Comparison of ENCODE assay signal across 7 mouse cellular contexts in genomic region chr10:79683726-79684640, GRCm38 (mm10). TPM values are rescaled to one million over a fixed set of nuclear protein-coding genes. Genes with fewer than 3 reads are reported as not detected.
DNase-seq lines count a peak whose midpoint lies in the region; ATAC-seq and TF ChIP-seq lines count a peak whose summit lies in the region.

No protein-coding gene starts in this region.

- TF ChIP-seq CTCF in testis, adult 2 months (IDR thresholded peaks at IDR 0.05; ENCODE audit: control insufficient read depth, insufficient read depth, insufficient replicate concordance, low read depth, low read length): no peak
- no peak for TF ChIP-seq CTCF in forebrain, postnatal 0 days (IDR thresholded peaks at IDR 0.05; ENCODE audit: low read depth)
- no peak for TF ChIP-seq CTCF in hindbrain, postnatal 0 days (IDR thresholded peaks at IDR 0.05; ENCODE audit: low read depth)

- peak overlapping the region; percentile 90 for H3K4me2 ChIP-seq in forebrain, postnatal 0 days (ENCODE audit: low read depth)
- peak overlapping the region; percentile 96 for H3K4me2 ChIP-seq in hindbrain, postnatal 0 days (ENCODE audit: low read depth, low read length)
- peak overlapping the region; percentile 96 for H3K4me2 ChIP-seq in midbrain, embryonic 16.5 days (ENCODE audit: low read length)

- peak overlapping the region; percentile 39; the same call in 1 of the 2 replicates for H3K27ac ChIP-seq in testis, adult 2 months (ENCODE audit: control insufficient read depth, insufficient read depth, low read depth, low read length)
- H3K27ac ChIP-seq in forebrain, postnatal 0 days (ENCODE audit: low read depth, low read length): no peak overlapping the region
- no peak overlapping the region for H3K27ac ChIP-seq in hindbrain, postnatal 0 days
- H3K27ac ChIP-seq in midbrain, embryonic 16.5 days (ENCODE audit: low read length): no peak overlapping the region

- no peaks in the 10 kb centered on the region for H3K9me3 ChIP-seq in forebrain, postnatal 0 days (ENCODE audit: low read length)
- H3K9me3 ChIP-seq in hindbrain, postnatal 0 days (ENCODE audit: low read length): no peaks in the 10 kb centered on the region
- H3K9me3 ChIP-seq in midbrain, embryonic 16.5 days (replicated peaks; ENCODE audit: control insufficient read depth, low read length, poor library complexity, severe bottlenecking): no peaks in the 10 kb centered on the region

- no peaks in the 10 kb centered on the region for H3K27me3 ChIP-seq in testis, adult 2 months (ENCODE audit: control insufficient read depth, insufficient read depth, low read length)
- no peaks in the 10 kb centered on the region for H3K27me3 ChIP-seq in forebrain, postnatal 0 days (ENCODE audit: insufficient read depth, low read length)
- no peaks in the 10 kb centered on the region for H3K27me3 ChIP-seq in hindbrain, postnatal 0 days (ENCODE audit: insufficient read depth, low read length)
- H3K27me3 ChIP-seq in midbrain, embryonic 16.5 days (ENCODE audit: control insufficient read depth, insufficient read depth, low read depth, low read length): no peaks in the 10 kb centered on the region

- no peak for TF ChIP-seq POLR2A in testis, adult 2 months (IDR thresholded peaks at IDR 0.05; ENCODE audit: control insufficient read depth, low read depth, low read length)

- peak overlapping the region; percentile 83 for H3K4me3 ChIP-seq in testis, adult 2 months (ENCODE audit: control insufficient read depth, low read depth, low read length)
- peak overlapping the region; percentile 70 for H3K4me3 ChIP-seq in forebrain, postnatal 0 days (ENCODE audit: low read depth, low read length)
- peak overlapping the region; percentile 73; the same call in 1 of the 2 replicates for H3K4me3 ChIP-seq in hindbrain, postnatal 0 days (ENCODE audit: low read length)
- H3K4me3 ChIP-seq in midbrain, embryonic 16.5 days (ENCODE audit: low read depth, low read length): peak overlapping the region; percentile 81

- DNase-seq in testis, postnatal 14 days (ENCODE audit: low spot score): no peak
- no peak for DNase-seq in forebrain, postnatal 0 days
- DNase-seq in hindbrain, postnatal 0 days (ENCODE audit: low spot score): no peak
- no peak for DNase-seq in frontal cortex, postnatal 14 days (ENCODE audit: low spot score in 2 of 2)

- no peak for ATAC-seq in forebrain, postnatal 0 days
- no peak for ATAC-seq in hindbrain, postnatal 0 days
- ATAC-seq in midbrain, embryonic 16.5 days: no peak
- no peak for ATAC-seq in inflammation-experienced regulatory T-cells, adult 6 months

- peaks cover 10% of the 10 kb centered on the region for H3K4me1 ChIP-seq in testis, adult 2 months (ENCODE audit: control insufficient read depth, insufficient read depth, low read length)
- peaks cover 15% of the 10 kb centered on the region; the same call in 1 of the 2 replicates for H3K4me1 ChIP-seq in forebrain, postnatal 0 days (ENCODE audit: insufficient read depth)
- H3K4me1 ChIP-seq in hindbrain, postnatal 0 days (ENCODE audit: insufficient read depth, low read length): peaks cover 17% of the 10 kb centered on the region
- peaks cover 18% of the 10 kb centered on the region for H3K4me1 ChIP-seq in midbrain, embryonic 16.5 days (ENCODE audit: control insufficient read depth, insufficient read depth, low read length)

- no peaks in the 10 kb centered on the region; the same call in 1 of the 2 replicates for H3K36me3 ChIP-seq in testis, adult 2 months (ENCODE audit: control insufficient read depth, insufficient read depth, low read length)
- H3K36me3 ChIP-seq in forebrain, postnatal 0 days (ENCODE audit: insufficient read depth): peaks cover 45% of the 10 kb centered on the region
- H3K36me3 ChIP-seq in hindbrain, postnatal 0 days (ENCODE audit: insufficient read depth, low read length): peaks cover 44% of the 10 kb centered on the region
- peaks cover 28% of the 10 kb centered on the region for H3K36me3 ChIP-seq in midbrain, embryonic 16.5 days (ENCODE audit: control insufficient read depth, insufficient read depth, low read length)

- 92% methylated on average over 6 of the region's 6 CpGs for WGBS in forebrain, postnatal 0 days
- 88% methylated on average over 6 of the region's 6 CpGs for WGBS in hindbrain, postnatal 0 days
- WGBS in midbrain, embryonic 16.5 days: 91% methylated on average over 6 of the region's 6 CpGs

- H3K9ac ChIP-seq in forebrain, postnatal 0 days: peak overlapping the region; percentile 82; the same call in 1 of the 2 replicates
- H3K9ac ChIP-seq in hindbrain, postnatal 0 days (replicated peaks; ENCODE audit: low read length): peak overlapping the region; percentile 84; the same call in 1 of the 2 replicates
- peak overlapping the region; percentile 78; the same call in 1 of the 2 replicates for H3K9ac ChIP-seq in midbrain, embryonic 16.5 days (ENCODE audit: low read depth, low read length)

RNA-seq across cellular contexts. Expression of gene Cdc34, which starts 2.0 kb away (rescaled TPM):
- polyA plus RNA-seq in testis, adult 2 months (2012; rRNA removed): 855 and 952 TPM in 2 replicates
- 61.9 and 69.9 TPM in 2 replicates for total RNA-seq in forebrain, postnatal 0 days (2014; rRNA removed)
- 67.9 and 76.5 TPM in 2 replicates for polyA plus RNA-seq in forebrain, postnatal 0 days (2015; fragmentation: Nextera tagmentation; extraction: Ambion mirVana)
- total RNA-seq in hindbrain, postnatal 0 days (2014; rRNA removed): 65.1 and 76.7 TPM in 2 replicates
- polyA plus RNA-seq in hindbrain, postnatal 0 days (2015; fragmentation: Nextera tagmentation; extraction: Ambion mirVana): 69.8 and 71.3 TPM in 2 replicates
- polyA plus RNA-seq in midbrain, embryonic 16.5 days (2015; fragmentation: Nextera tagmentation; extraction: Ambion mirVana): 73.1 and 81.9 TPM in 2 replicates
- 10 to 100 TPM; 13.9 to 26.7 (median 20.5) TPM for polyA plus RNA-seq in inflammation-experienced regulatory T-cells, adult 6 months (2017; shearing (Covaris generic))

RNA-seq across cellular contexts. Expression of gene Gzmm, which starts 4.8 kb away (rescaled TPM):
- polyA plus RNA-seq in testis, adult 2 months (2012; rRNA removed): 0.33 and 0.52 TPM in 2 replicates
- total RNA-seq in forebrain, postnatal 0 days (2014; rRNA removed): 2.5 and 3.3 TPM in 2 replicates
- 1.1 and 1.3 TPM in 2 replicates for polyA plus RNA-seq in forebrain, postnatal 0 days (2015; fragmentation: Nextera tagmentation; extraction: Ambion mirVana)
- total RNA-seq in hindbrain, postnatal 0 days (2014; rRNA removed): 0.22 and 0.63 TPM in 2 replicates
- 1.2 TPM in 2 replicates for polyA plus RNA-seq in hindbrain, postnatal 0 days (2015; fragmentation: Nextera tagmentation; extraction: Ambion mirVana)
- 1.6 and 1.8 TPM in 2 replicates for polyA plus RNA-seq in midbrain, embryonic 16.5 days (2015; fragmentation: Nextera tagmentation; extraction: Ambion mirVana)
- polyA plus RNA-seq in inflammation-experienced regulatory T-cells, adult 6 months (2017; shearing (Covaris generic)): 1 to 10 TPM in 1 of 3 experiments, under 1 TPM in 2; 0.62 to 3.2 (median 0.94) TPM

RNA-seq across cellular contexts. Expression of gene Tpgs1, which starts 14.8 kb away (rescaled TPM):
- 33.9 and 36.7 TPM in 2 replicates for polyA plus RNA-seq in testis, adult 2 months (2012; rRNA removed)
- total RNA-seq in forebrain, postnatal 0 days (2014; rRNA removed): 64.2 and 91.5 TPM in 2 replicates
- polyA plus RNA-seq in forebrain, postnatal 0 days (2015; fragmentation: Nextera tagmentation; extraction: Ambion mirVana): 128 and 148 TPM in 2 replicates
- 117 and 135 TPM in 2 replicates for total RNA-seq in hindbrain, postnatal 0 days (2014; rRNA removed)
- polyA plus RNA-seq in hindbrain, postnatal 0 days (2015; fragmentation: Nextera tagmentation; extraction: Ambion mirVana): 132 and 133 TPM in 2 replicates
- 96.1 and 107 TPM in 2 replicates for polyA plus RNA-seq in midbrain, embryonic 16.5 days (2015; fragmentation: Nextera tagmentation; extraction: Ambion mirVana)
- 10 to 100 TPM; 15.9 to 25.7 (median 17.5) TPM for polyA plus RNA-seq in inflammation-experienced regulatory T-cells, adult 6 months (2017; shearing (Covaris generic))

RNA-seq across cellular contexts. Expression of gene Madcam1, which starts 19.6 kb away (rescaled TPM):
- polyA plus RNA-seq in testis, adult 2 months (2012; rRNA removed): not detected in 2 replicates
- total RNA-seq in forebrain, postnatal 0 days (2014; rRNA removed): 0.38 and 0.95 TPM in 2 replicates
- polyA plus RNA-seq in forebrain, postnatal 0 days (2015; fragmentation: Nextera tagmentation; extraction: Ambion mirVana): 0.67 and 0.70 TPM in 2 replicates
- 0.90 and 2.1 TPM in 2 replicates for total RNA-seq in hindbrain, postnatal 0 days (2014; rRNA removed)
- polyA plus RNA-seq in hindbrain, postnatal 0 days (2015; fragmentation: Nextera tagmentation; extraction: Ambion mirVana): 0.98 and 1.4 TPM in 2 replicates
- polyA plus RNA-seq in midbrain, embryonic 16.5 days (2015; fragmentation: Nextera tagmentation; extraction: Ambion mirVana): 0.69 and 0.94 TPM in 2 replicates
- polyA plus RNA-seq in inflammation-experienced regulatory T-cells, adult 6 months (2017; shearing (Covaris generic)): not detected

RNA-seq across cellular contexts. Expression of gene Bsg, which starts 20.3 kb away (rescaled TPM):
- 849 and 920 TPM in 2 replicates for polyA plus RNA-seq in testis, adult 2 months (2012; rRNA removed)
- 960 and 1,112 TPM in 2 replicates for total RNA-seq in forebrain, postnatal 0 days (2014; rRNA removed)
- polyA plus RNA-seq in forebrain, postnatal 0 days (2015; fragmentation: Nextera tagmentation; extraction: Ambion mirVana): 1,015 and 1,046 TPM in 2 replicates
- total RNA-seq in hindbrain, postnatal 0 days (2014; rRNA removed): 1,127 and 1,151 TPM in 2 replicates
- 1,243 and 1,259 TPM in 2 replicates for polyA plus RNA-seq in hindbrain, postnatal 0 days (2015; fragmentation: Nextera tagmentation; extraction: Ambion mirVana)
- polyA plus RNA-seq in midbrain, embryonic 16.5 days (2015; fragmentation: Nextera tagmentation; extraction: Ambion mirVana): 844 and 915 TPM in 2 replicates
- polyA plus RNA-seq in inflammation-experienced regulatory T-cells, adult 6 months (2017; shearing (Covaris generic)): 100 to 1,000 TPM; 116 to 152 (median 121) TPM

Comparison
In these comparisons a context has a peak if more than half of its experiments do, and no peak if none do; other contexts are left out.
1. RNA of gene Cdc34, which starts 2.0 kb away (polyA plus RNA-seq): 855 to 952 TPM in testis, adult 2 months; 73.1 to 81.9 TPM in midbrain, embryonic 16.5 days, 69.8 to 71.3 TPM in hindbrain, postnatal 0 days, 67.9 to 76.5 TPM in forebrain, postnatal 0 days and 13.9 to 26.7 TPM in inflammation-experienced regulatory T-cells, adult 6 months; every median in the first group is over 10 times any median in the second.
2. Peak in every context shown above with its lines, with median percentiles within 50 percentile points of each other: H3K4me3 ChIP-seq, H3K4me2 ChIP-seq and H3K9ac ChIP-seq.